Mouse (Mus musculus) G1E-ER4 (cell line): ENCODE data around the gene Pbsn. TPM values are rescaled to one million over a fixed set of nuclear protein-coding genes. Genes with fewer than 3 reads are reported as not detected.
"Not testable (repeated sequence)": the region's sequence is repeated elsewhere in the genome, so short reads cannot be mapped to it uniquely, and the experiment has no call there.

Experiments
- GATA1 ChIP-seq: IDR thresholded peaks from one replicate; pipeline ENCODE4 v1.8.0; 2012; ENCODE audit warnings: low read length, inconsistent platforms
- polyA plus RNA-seq: library from polyadenylated mRNA; stranded (reverse); fragments of >175 nt; gene quantifications from 2 replicates; pipeline ENCODE4 v1.2.3, GENCODE M21; 2012

The Pbsn gene
- not detected in 2 replicates for polyA plus RNA-seq

DNA sequence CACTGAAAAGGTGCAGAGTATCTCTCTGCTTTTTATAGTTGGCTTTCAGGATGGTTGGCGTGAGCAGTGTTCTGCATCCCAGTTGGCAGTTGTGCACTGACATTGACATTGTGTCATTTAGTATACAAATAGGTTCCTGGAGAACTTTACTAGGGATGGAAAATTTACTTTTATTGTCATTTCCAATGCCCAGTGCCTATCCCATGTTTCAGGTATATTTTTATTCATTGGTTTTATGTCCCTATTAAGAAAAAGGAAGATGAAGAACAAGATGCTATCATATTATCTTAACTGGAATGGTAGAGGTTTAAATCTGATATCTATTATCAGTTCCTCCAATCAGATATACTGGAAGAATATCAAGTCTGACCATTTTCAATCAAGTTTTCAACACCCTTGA is at the start of gene Pbsn:
Gene Pbsn, minus strand, starts transcription at position 101 of the 400 bp plus-strand sequence.
- no peak for TF ChIP-seq GATA1

DNA sequence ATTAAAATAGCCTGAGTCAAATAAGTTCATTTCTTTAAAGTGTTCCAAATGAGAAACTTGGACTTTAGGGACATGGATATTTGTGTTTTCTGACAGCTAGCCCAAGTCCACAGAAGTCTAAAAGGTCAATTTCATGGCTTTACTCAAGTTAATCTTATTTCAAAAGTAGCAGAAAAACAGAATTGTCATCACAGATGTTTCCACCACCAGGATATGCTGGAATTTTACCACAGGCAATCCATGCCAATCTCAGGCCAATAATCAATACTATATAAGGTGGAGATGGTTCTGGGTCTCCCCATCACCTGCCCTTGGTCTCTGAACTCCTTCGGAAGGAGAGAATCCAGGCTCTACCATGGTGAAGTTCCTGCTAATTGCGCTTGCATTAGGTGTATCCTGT is 11.0 kb upstream of the Pbsn start, which contains the start of gene Gm14744:
Gene Gm14744, plus strand, starts transcription at position 301 of the 400 bp plus-strand sequence.
- TF ChIP-seq GATA1 = not testable (repeated sequence)

DNA sequence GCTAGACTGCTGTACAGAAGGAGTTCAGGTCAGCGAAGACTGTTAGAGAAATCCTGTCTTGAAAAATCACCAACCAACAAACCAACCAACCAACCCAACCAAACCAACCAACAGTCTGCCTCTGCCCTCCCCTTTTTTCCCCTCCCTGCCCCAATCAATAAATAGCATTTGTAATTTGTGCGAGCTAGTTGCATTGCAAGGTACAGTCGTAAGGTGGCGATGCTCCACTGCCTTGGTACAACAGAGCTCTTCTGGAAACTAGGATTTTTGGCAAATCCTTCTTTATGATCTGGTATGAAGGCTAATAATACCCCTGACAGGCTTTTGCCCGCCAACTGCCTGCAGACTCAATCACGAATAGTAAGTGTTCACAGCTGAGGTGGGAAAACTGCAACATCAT is 41.4 kb downstream of the Pbsn start:
- no peak for TF ChIP-seq GATA1

DNA sequence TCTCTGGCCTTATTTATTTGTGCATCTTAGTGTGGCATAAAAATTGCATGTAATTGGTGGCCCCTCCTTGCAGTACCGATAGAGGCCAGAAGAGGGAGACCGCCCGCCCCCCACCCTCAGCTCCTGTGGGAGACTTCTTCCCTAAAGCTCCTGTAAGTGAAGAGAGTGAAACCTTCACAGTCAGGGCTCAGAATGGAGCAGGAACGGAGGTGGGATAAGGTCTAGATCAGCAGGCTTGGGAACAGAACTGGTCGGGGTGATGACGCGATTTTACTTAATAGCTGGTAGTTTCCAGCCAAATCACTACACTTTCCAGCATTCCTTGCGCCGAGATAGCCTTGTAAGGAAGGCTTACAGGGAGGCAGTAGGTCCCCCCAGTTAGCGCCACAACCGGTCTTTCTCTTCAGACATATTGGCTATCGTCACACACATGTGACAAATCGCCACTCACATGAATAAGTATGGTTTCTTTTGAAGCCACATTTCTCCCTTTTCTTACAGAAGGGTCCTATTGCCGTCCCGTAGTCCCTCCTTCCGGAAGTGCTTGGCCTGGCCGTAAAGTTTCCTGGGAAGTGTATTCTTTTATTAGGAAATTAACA is 42.7 kb downstream of the Pbsn start:
- TF ChIP-seq GATA1 = no peak

DNA sequence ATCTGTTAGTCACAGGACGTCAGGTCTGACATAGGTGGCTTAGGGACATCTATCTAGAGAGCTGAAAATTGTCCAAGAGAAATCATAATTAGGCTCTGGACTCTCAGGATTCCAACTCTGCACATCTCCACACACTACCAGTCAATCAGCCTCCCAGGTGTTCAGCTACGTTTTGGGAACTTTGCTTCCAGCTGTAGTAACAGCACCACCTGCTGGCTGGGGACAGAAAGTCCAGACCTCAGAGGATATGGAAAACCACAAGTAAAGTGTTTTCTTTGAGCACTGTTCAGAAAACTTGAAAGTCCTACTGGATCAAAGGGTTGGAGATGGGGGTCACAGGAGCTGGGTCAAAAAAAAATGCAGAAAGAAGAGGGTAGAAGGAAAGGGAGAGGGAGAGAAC is 44.8 kb downstream of the Pbsn start:
- TF ChIP-seq GATA1 = no peak

DNA sequence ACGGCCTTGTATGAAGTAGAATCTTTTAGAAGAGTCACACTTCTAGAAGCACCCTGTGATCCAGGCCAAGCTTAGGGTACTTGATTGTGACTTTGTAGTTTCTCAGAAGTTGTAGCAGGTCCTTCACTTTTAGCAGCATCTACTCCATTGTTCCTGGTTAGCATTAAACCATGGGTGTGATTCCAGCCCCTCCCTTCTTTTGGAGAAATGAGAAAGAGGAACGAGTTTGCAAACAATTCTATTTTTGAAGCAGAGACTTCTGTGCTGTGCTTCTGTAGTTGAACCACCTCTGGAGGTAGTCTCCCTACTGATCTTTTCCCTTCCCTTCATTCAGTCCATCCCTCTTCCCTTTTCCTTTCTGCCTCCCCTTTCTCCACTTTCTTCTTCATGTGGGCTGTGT is 51.1 kb downstream of the Pbsn start:
- no peak for TF ChIP-seq GATA1

DNA sequence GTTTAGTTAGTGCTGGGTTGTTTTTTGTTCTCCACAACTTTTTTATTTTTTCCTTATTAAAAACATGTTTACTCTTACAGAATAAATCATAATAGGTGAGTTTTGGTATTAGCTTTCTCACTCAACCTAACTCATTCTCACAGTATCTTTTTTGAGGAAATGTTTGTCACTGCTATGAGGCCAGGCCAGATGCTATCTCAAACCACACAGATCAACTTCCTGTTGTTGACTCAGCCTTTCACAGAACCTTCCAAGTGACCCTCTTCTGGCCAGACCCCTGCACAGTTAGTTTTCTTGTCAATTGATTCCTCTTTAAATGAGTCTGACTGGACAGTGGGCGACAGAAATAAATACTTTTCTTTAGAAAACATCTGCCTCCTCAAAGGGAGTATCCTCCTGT is 51.9 kb downstream of the Pbsn start:
- no peak for TF ChIP-seq GATA1

DNA sequence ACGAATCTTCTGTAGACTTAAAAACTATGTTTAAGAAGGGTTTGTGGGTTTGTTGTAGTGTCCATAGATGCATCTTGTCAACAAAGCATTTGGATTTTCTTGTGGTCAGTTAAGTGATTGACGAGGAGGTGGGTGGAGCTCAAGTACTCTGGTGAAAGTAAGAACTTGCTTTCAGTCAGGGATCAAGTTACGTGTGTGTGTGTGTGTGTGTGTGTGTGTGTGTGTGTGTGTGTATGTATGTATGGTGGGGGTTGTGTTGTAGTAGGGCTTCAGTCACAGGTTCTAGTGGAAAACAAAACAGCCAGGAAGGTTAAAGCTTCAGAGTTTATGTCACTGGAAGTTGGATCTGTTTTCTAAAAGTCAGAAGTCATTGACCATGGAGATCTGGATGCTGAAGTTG is 53.9 kb downstream of the Pbsn start:
- no peak for TF ChIP-seq GATA1

DNA sequence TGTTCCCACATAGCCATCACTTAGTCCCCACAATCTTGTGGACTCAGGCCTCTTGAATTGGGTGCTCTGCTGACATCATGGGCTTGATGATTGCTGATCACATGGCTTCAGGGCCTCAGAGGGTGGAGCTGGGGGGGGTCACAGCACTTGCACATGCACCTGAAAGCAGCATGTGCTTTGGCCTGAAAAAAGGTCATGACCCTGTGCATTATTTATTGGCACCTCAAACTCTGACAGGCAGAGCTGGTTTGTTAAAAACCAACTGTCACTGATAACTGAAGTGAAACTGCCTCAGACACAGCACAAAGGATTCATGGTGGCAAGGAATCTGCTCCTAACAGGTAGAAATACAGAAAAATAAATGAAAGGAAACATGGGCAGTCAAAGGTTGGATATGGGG is 55.6 kb downstream of the Pbsn start:
- no peak for TF ChIP-seq GATA1

DNA sequence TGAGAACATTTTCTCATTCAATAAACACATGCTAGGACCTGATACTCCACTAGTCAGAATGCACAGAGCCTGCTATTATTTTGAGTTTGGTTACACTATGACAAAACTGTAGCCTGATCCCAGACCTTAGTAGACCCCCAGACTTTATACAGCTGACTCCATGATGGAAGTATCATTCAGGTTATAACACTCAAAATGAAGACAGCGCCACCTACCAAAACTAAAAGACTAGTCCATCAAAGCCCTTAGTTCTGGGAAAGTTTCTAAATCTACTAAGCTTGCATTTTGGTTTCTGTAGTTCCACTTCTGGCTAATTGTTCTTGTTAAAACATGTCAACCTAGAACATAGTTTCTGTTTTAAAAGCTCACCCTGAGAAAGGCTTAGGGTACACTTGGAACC is 56.5 kb downstream of the Pbsn start:
- no peak for TF ChIP-seq GATA1

DNA sequence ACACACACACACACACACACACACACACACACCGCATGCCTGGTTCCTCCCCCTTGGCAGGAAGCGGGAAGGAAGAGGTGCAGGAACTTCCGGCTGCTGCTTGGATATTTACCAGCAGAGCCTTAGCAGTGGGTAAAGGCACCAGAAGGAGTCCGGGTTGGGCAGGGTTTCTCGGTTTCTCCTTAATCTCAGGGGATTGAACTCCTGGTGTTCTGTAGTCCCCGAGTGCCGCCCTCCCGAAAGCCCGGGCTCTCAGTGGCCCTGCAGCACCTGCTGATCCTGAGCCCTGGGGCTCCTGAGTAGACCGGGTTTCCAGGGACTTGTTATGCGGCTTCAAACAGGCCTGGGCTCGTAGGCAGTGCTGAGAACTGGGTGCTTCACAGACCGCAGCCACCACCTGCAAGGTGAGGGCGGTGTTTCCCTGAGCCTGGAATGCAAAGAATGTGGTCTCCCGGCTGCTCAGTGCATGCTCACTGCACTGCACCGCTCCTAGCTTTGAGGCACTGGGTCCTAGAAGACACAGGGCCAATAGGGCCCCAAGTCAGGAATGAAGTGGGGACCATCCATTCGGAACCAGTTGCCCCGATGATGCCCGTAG is 57.1 kb downstream of the Pbsn start, which contains the start of gene Prkx:
Gene Prkx, minus strand, starts transcription at position 41 of the 598 bp plus-strand sequence.
- no peak for TF ChIP-seq GATA1

DNA sequence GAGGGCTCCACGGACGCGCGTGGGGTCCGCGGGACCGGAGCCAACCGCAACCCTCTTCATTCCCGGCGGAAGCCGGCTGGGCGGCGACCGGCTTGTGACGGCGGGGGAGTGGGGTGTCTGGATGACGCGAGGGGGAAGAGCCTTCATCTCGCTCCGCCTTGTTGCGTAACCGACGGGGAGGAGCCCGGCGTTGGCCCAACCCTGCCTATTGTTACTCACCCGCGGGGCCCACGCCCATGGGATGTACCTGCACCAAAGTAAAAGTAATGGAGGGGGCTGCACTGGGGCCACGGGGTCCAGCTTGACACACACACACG is 57.6 kb downstream of the Pbsn start:
- TF ChIP-seq GATA1 = no peak

DNA sequence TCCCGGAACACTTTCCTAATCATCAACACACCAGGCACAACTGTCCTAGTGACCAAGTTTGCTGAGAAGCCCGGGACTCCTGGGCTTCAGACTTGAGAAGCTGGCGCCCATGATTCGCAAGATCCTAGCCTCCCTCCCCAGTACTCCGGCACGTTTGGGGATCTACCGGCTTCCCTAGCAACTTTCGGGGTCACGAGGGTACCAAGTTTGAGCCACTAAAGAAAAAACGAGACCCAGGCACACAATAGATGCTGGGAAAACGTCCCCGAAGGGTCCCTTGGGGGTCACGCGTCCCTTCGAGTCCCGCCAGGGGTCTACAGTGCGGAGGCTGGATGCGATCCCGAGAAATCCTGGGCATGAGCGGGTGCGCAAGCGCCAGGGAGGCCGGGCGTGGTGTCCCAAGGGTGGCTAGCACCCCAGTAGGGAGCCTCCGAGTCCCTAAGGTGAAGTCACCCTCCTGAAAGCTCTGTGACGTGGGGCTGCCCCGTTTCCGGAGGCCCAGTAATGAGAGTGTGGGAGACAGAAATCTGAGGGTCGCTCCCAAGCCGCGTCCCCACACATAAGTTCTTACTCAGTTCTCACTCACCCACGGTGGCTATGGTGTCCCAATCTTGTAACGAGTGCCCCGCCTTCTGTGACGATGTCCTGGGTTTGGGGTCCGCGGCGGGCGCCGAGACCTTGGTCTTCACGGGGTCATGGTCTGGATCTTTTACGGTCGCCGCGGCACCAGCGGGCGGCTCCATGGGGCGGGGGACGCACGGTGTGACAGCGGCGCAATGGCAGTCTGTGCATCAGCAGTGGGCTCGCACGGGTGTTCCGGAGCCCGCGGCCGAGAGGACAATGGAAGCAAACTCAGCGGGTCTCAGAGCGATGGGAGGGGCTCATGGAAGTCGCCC is 58.2 kb downstream of the Pbsn start:
- TF ChIP-seq GATA1 = no peak

DNA sequence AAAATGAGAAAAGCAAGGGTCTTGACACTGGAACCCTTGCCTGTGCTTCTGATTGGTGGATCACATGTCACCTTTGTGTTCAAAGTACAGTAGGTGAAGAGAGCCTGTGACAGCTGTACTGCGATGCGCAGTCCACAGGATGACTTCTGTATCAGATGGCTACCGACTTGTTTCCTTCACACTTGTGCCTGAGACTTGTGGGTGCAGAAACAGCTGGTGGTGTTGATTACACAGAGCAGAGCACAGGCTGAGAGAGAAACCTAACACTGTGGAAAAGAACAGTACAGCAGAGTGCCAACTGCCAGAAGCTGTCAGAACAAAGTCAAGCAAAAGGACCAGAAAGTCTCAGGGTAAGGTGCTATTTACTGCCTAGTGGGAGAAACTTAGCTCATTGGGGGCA is 64.7 kb downstream of the Pbsn start:
- TF ChIP-seq GATA1 = no peak

Other genes with a start within 250 kb of the Pbsn start
- gene Prkx, start 57.3 kb downstream of the Pbsn start, polyA plus RNA-seq = 8.0 and 10.4 TPM in 2 replicates
- gene Gm14744, start 11.1 kb upstream of the Pbsn start, polyA plus RNA-seq = not detected in 2 replicates
- gene 5430402E10Rik, start 71.4 kb upstream of the Pbsn start, polyA plus RNA-seq = not detected in 2 replicates
- gene Obp1a, start 237.8 kb upstream of the Pbsn start, polyA plus RNA-seq = not detected in 2 replicates